Mouse (Mus musculus): ENCODE measurements at regions not wholly inside any gene's neighbourhood (a gene's known extent, or its start where the extent isn't known, plus 50 kb on each side); places are given as distances from the start of the nearest gene placed in this dataset.

DNA sequence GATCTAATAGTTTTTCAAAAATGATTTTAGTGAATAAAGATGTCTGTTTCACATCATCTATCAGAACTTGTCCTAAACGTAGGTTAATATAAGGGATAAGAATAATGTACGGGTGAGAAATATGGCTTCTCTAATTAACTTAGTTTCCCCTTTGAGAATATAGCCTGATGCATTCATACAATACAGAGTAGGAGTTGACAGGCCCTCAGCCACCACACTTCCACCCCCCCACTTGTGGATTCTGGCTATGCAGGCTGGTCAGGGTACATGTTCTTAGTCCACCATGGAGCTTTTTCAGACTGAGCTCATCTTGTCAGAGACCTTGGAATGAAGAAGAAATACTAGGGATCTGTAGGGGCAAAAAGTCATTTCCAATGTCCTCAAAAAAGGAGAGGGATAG, 80.1 kb downstream of the Anxa1 start:
- DNase-seq = no peak

DNA sequence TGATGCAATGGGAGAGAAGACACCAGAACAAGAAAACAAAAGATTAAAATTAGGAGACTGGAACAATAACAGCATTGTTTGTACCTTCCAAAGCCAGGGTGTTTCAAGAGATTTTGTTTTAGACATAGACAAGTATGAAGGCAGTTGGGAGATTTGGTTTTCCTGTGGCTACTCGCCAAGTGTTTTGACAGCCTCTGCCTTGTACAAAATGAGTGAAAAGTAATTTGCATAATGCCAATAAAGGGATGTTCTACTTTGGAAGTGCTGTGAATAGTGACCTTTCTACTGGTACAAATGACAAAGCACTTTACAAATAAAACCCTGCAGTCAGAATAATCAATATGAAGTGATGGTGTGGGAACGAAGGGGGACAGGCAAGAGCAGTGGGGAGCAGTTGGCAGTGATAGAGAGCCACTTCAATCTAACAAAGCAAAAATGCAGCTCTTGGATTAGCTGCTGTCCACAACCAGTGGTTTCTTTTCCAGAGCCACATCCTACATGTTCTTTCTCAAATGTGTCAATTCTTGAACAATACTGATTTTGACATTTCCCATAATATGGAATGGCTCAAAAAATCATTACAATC, 90.6 kb downstream of the Anxa1 start:
- peak; percentile 4 for DNase-seq

DNA sequence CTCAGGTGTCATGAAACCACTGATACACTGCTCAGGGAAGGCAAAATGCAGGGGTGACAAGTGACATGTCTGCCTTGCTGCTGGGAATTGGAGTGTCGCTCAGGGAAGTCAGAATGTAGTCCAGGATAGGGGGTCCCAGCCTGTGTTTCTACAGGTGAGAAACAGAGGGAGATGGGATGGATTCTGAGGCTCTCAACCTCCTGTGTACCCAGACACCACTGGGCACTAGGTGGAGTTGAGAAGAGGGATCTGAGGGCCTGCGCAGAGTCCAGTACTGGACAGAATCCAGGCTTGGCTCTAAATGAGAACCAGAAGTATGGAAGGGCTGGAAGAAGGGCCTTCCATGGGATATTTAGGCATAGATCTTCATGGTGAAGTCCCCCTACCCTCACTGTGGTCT, 92.3 kb downstream of the Anxa1 start:
- no peak for DNase-seq

DNA sequence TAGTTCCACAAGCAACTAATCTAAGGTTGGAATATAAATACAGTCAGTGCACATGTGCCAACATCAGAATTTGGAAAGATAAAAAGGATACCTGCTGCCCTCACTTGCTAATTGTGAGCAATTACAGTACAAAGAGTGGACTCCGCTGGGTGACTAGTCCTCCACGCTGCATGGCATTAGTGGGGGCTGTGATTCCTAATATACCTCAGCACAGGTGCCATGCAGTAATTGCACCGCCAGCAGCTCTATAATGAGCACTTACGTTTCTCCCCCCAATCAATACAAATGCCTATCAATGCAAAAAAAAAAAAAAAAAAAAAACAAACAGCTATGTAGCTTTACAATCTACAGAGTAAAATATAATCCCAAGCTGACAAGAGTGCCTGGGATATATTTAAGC, 105.6 kb downstream of the Anxa1 start:
- no peak for DNase-seq

DNA sequence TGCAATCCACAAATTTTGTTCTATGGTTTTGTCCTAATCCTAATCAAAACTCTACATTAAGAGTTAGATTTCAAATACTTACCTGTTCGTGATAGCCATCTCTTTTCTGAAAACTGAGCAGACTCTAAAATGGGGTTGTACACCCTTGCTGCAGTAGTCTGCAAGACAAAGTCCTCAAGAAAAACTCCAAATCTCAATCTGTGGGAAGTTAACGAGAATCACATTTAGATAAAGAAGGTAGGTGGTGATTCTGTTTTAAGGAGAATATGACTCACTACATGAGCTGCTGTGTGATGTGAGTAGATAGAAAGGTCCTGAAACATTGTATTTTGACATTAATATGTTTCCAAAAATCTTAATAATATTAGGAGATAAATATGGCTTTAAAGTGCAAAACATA, 107.6 kb downstream of the Anxa1 start:
- no peak for DNase-seq

DNA sequence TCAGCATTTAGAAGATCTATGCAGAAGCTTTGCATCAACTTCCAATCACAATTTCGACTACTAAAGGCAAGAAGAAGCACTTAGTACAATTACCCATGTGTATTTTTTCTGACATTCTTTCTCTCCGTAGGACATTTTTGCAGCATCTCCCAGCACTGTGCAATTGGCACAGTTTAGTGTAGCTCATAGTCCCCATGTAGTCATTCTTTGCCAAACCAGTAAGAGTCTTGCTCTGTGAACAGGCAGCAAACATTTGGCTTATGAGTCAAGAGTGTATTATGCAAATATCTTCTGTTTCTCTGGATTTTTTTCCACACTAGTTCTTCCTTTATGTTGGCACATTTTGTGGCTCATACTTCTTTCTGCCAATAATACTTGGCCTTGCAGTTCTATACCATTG, 129.2 kb downstream of the Anxa1 start:
- peak; percentile 2 for DNase-seq

DNA sequence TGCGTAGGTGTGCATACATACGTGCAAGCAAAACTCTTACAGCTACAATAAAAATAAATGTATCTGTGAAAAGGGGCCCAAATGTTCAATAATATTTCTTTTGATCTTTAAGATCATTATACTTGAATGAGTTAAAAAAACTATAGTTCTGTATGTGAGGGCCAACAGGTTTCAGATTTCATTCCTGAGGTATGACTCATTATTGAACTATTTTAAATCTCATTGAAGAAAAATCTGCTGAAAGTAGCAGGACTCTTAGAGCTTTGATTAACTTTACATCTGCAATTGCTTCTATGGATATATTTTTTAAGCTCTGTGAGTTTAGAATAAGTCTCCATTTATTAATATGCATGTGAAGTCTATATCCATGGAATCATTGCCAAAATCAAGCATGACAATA, 138.6 kb downstream of the Anxa1 start:
- DNase-seq = no peak

DNA sequence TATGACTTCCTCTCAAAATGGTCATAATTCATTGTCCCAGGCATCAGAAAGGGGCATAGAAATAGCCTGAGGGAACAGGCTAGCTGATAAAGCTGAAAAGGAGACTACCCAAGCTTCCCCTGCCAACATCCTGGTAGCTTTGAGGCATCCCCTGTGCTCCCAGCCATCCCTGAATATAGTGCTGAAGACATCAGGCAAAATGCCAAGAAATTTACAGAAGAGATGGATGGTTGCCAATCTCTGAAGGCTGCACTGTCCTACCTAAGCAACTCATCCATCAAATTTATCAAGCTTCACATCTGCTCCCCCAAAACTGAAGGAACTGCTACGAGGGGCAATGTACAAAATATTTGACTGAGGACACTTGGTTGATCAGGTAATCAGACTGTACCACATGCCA, 146.9 kb downstream of the Anxa1 start:
- DNase-seq = no peak

DNA sequence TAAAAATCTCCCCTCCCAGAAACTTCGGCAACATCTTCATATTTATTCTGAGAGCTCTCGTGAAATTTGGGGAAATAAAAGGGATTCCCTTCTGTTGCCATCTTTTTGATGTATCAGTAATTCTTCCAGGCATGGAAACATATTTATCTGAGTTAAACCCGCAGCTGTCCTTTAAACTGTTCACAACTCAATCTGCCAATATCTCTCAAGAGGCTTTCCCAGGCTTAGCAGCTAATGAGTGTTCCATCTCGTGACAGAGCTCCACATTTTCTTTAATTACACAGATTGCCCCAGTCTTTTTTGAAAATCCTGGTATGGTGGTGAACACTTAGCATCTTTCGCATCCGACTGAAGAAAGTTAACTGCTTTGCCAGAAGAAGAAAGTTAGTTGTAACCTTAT, 149.5 kb downstream of the Anxa1 start:
- DNase-seq = no peak

DNA sequence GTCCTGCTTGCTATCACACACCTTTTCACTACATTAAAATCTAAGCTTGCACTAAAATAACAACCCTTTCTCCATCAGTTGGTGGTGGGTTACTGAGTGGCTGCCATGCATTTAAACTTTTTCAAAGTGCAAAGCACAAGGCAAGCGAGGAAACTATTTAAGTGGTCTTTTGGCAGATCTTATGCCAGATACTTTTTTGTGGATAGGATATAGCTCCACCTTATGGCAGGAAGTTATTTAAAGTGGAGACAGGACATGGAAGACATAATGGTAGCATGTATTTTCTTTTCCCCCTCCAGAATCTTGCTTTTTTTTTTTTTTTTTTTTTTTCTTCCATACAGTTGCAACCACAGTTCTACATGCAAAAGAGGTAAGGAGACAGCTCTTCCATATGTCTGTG, 150.3 kb downstream of the Anxa1 start:
- DNase-seq = no peak

DNA sequence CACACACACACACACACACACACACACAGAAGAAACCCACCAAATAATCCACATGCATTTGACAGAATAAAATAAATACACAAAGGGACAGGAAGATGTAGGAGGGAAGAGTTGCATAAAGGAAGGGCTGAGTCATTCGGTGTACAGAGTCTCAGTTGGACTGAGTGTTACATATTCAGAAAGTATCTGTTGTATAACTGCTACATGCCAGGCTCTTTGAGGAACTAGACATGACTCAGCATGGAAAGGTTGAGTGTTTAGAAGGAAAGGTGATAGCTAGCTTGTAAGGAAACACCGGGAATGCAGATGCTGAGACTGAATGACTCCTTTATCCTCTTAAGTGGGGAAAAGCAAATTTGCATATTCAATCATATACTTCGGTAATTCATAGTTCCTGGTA, 151.3 kb downstream of the Anxa1 start:
- no peak for DNase-seq

DNA sequence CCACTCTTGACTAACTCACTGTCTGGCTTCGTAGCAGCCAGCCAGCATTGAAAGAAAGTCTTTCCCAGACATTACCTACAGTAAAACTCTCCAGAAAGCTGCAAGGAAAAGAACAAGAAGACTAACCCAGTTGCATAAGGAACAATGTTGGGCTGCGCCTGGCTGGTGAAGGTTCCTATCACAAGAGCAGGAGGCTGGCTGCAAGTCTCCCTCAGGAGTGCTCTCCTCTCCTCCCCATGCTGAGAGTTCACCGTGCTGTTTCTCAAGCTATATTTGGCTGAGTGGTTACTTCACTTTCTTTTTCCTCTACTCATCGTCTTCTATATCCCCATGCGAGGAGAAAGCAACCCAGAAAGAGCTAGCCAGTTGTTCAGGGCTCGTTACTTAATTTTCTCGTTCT, 164.0 kb downstream of the Anxa1 start:
- no peak for DNase-seq

DNA sequence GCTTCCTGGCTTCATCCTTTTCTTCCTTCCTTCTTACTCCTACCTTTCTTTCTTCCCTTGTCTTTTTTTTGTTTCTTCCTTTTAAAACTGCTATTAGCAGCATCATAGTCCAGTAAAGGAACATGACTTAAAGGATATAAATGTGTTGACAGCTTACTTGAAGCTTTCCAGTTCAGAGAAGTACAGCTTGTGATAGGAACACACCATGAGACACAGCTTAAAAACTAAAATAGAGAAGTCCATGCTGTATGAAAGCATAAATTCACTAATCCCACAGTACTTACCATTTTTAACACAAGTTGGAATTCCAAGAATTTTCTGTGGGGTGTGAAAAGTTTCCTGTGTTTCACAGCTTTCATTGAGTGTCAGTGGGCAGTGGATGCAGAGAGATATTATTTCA, 173.4 kb downstream of the Anxa1 start:
- DNase-seq = no peak

DNA sequence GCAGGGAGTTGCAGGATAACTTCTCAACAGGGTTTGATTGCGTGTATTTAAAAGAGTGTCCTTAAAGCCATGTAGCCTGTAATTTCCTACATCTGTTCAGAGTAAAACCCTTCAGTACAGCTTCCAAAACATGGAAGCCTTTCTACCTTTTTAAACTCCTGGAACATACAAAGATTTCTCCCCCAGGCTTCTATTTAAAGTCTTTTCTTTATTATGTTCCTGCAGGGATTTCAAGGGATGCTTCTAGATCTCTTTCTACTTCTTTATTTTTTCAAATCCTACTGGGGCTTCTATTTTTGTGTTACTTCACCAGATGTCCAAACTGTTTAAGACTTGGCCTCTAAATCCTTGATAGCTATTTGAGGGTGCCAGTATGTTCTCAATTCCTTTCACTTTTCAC, 196.2 kb downstream of the Anxa1 start:
- no peak for DNase-seq

DNA sequence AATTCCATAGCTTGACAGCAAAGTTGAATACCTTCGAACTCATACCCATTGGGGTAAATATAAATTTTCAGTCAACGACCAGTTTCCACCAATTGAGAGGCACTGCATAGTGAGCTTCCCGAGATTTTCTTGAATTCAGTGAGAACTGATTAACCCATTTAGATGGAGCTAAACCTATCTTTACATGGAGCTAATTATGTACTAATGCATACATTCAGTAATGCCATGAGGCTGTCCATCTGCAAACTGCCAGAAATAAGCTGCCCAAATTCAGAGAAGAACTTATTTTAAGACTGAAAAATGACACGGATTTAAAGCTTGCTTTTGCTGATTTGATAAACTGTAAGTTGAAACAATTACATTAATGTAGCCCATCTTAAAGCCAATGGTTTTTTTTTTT, 208.9 kb downstream of the Anxa1 start:
- no peak for DNase-seq

DNA sequence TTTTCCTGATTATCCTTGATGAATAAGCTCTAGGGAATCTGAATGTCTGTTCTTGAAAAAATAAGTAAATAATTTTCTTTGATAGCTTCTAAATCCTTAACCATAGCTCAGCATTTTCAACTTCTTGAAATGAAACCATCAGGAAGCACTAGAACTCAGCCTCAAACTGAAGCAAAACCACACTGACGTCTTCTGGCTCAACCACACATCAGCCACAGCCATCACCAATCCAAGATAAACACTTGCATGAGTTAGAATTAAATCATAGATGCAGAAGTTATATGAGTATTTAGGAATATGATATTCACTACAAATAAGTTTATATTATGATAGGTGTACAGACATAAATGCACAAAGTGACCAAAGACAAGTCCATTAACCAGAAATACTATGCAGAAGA, 229.2 kb downstream of the Anxa1 start:
- DNase-seq = no peak

DNA sequence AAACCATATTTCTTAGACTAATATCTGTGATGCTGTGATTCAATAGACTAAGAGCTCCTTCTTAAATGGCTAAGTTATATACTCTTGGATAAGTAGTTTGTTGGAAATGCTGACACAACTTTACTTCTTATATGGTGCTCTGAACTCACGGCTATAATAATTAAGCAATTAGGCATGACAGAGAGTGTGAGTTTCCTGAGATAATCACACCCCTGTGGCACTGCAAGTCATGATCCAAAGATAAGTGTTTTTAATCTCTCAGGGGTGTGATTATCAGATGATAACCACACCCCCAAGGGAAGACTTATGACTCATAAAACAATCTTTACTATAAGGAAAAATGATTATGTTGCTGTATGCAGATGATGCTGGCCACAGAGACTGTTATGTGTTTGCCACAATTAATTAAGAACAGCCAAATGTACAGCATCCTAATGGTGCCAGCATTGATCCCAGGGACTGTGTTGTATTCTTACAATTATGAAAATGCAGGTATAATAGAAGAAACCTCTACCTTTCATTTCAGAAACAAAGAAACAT, 234.3 kb downstream of the Anxa1 start:
- no peak for DNase-seq

DNA sequence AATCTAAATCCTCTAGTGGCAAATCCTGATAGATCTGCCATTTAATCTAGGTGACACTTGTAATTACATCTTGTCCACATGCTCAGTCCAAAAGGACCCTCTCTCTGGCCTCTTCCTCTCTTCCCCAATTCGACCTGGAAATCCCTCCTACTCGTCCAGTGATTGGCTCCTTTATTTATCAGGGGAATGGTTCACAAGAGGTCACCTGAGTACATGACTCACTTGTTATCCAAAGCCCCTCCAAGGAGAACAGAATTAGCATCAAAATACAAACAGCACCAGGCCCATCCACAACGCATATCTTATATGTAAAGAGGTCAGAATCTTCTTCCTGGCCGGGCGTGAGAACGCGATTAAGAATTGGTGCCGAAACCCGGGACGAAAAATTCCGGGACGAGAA, 251.2 kb downstream of the Anxa1 start:
- DNase-seq = no peak

DNA sequence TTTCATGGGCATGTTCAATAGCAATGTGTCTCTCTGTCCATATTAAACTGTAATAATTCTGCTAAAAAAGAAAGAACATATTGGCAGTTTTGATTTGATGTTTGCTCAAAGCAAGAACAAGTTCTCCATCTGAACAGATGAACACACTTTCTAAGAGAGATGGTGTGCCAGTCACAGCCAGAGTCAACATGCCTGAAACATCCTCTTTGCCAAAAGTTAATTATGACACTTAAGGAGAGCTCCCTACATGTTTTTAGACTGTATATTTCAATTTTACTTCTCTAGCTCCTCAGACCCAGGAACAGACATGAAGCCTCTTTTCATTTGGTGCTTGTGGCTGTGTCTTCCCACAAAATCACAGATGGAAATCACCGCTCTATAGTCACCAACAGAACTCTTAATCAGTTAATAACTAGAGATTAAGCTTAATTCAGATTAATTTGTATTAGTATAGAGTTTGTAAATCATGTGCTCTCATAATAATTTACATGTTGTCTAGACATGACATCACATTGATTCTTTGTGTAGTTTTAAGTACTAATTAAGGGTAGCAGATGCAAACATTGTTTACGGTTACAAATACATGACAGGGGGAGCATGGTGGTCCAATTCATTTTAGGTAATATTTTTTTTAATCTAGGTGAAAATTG, 267.1 kb downstream of the Anxa1 start:
- no peak for DNase-seq

DNA sequence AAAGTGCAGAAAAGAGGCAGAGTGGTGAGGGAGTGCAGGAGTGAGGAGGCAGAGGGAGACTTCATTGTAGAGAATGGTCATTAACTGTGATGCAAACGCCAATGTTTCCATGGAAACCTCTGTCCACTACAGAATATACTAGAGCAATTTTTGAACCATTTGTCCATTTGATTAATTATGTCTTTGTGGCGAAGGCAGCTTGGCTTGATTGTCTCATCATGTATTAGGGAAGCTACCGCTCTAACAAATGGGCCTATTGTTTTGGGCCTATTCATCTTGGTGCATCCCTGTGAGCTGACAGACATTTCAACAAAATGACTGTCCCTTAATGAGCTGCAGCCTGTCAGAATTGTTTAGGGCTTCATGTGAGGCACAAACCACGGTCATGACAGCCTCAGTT, 268.3 kb downstream of the Anxa1 start:
- DNase-seq = no peak

DNA sequence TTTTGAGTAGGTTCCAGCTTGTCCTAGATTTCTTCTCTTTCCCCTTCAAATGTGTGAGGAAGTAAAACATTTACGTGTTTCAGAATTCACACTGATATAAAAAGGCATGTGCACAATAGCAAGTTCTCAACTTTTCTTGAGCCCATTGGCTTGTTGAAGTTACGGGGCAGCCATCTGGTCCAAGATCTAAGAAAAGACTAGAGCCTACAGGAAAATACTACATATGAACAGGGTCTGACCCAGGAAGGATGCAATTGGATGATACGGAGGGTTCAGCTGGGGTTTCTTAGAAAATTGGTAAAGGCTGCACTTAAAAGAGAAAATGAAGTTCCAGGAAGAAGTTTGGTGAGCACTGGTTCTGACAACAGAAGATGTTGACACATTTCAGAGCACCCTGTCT, 276.5 kb downstream of the Anxa1 start:
- no peak for DNase-seq
